Comparison of ENCODE assay signal across 8 mouse cellular contexts in genomic region chr6:99669481-99670325, GRCm38 (mm10). TPM values are rescaled to one million over a fixed set of nuclear protein-coding genes. Genes with fewer than 3 reads are reported as not detected.
DNase-seq lines count a peak whose midpoint lies in the region; ATAC-seq and TF ChIP-seq lines count a peak whose summit lies in the region.

No protein-coding gene starts in this region.

- peak; percentile 50 for DNase-seq in kidney, adult 18-20 months
- DNase-seq in left cerebral cortex, postnatal 10 days (ENCODE audit: extremely low spot score in 1 of 2, low spot score in 2 of 2): peak; percentile 84 to 85
- peak; percentile 77 for DNase-seq in right cerebral cortex, postnatal 25 days
- no peak for DNase-seq in adipocyte (ENCODE audit: low spot score)
- DNase-seq in heart, postnatal 10 days: no peak
- DNase-seq in lung, postnatal 0 days (ENCODE audit: low spot score): no peak

- no peaks in the 10 kb centered on the region for H3K27me3 ChIP-seq in kidney, embryonic 14.5 days (ENCODE audit: control insufficient read depth, insufficient read depth, low read length)
- no peaks in the 10 kb centered on the region for H3K27me3 ChIP-seq in hindbrain, embryonic 15.5 days
- H3K27me3 ChIP-seq in lung, postnatal 0 days (replicated peaks; ENCODE audit: insufficient read depth, low read length): no peaks in the 10 kb centered on the region

- no peak for ATAC-seq in kidney, embryonic 14.5 days (ENCODE audit: low FRiP score, low TSS enrichment)
- peak; percentile 73 for ATAC-seq in hindbrain, embryonic 15.5 days (ENCODE audit: low FRiP score, low read depth)
- ATAC-seq in lung, postnatal 0 days: no peak

- no peak overlapping the region for H3K27ac ChIP-seq in kidney, embryonic 14.5 days (ENCODE audit: low read depth, low read length)
- H3K27ac ChIP-seq in hindbrain, embryonic 15.5 days (replicated peaks): peak overlapping the region; percentile 63
- no peak overlapping the region for H3K27ac ChIP-seq in lung, postnatal 0 days (ENCODE audit: low read length)

- 0 out of 2 replicates have a peak, but pooled peaks cover 5% of the 10 kb centered on the region for H3K4me1 ChIP-seq in kidney, embryonic 14.5 days (ENCODE audit: control insufficient read depth, insufficient read depth, low read length)
- peaks cover 63% of the 10 kb centered on the region for H3K4me1 ChIP-seq in hindbrain, embryonic 15.5 days (replicated peaks)
- peaks cover 5% of the 10 kb centered on the region; the same call in 1 of the 2 replicates for H3K4me1 ChIP-seq in lung, postnatal 0 days (ENCODE audit: insufficient read depth, low read depth, low read length)

- TF ChIP-seq CTCF in lung, postnatal 0 days (IDR thresholded peaks at IDR 0.05): no peak

- H3K9ac ChIP-seq in kidney, embryonic 14.5 days (ENCODE audit: low read depth, low read length): no peak overlapping the region
- H3K9ac ChIP-seq in hindbrain, embryonic 15.5 days: no peak overlapping the region
- no peak overlapping the region for H3K9ac ChIP-seq in lung, postnatal 0 days (replicated peaks; ENCODE audit: low read depth)

- H3K4me3 ChIP-seq in kidney, embryonic 14.5 days (ENCODE audit: low read length): no peak overlapping the region
- no peak overlapping the region for H3K4me3 ChIP-seq in hindbrain, embryonic 15.5 days
- H3K4me3 ChIP-seq in lung, postnatal 0 days (ENCODE audit: low read depth, low read length): no peak overlapping the region

- TF ChIP-seq EP300 in lung, postnatal 0 days (IDR thresholded peaks at IDR 0.05): no peak

- H3K9me3 ChIP-seq in kidney, embryonic 14.5 days (ENCODE audit: control insufficient read depth, low read length): no peaks in the 10 kb centered on the region
- no peaks in the 10 kb centered on the region for H3K9me3 ChIP-seq in hindbrain, embryonic 15.5 days
- H3K9me3 ChIP-seq in lung, postnatal 0 days (ENCODE audit: low read length): no peaks in the 10 kb centered on the region

- no peaks in the 10 kb centered on the region for H3K36me3 ChIP-seq in kidney, embryonic 14.5 days (ENCODE audit: control insufficient read depth, insufficient read depth, low read length)
- no peaks in the 10 kb centered on the region for H3K36me3 ChIP-seq in hindbrain, embryonic 15.5 days
- H3K36me3 ChIP-seq in lung, postnatal 0 days (ENCODE audit: insufficient read depth, low read length): no peaks in the 10 kb centered on the region

- intact Hi-C loops in left cerebral cortex, postnatal 10 days (cut with DNase I): loop anchor here (10.0 kb wide), 1 partner anchor 1205 kb away; no protein-coding TSS in a partner anchor
- intact Hi-C loops in heart, postnatal 10 days (cut with DNase I): loop anchor here (5.0 kb wide), 2 partner anchors 113 to 618 kb away; partner anchors contain the start of gene Rybp

- no peak overlapping the region for H3K4me2 ChIP-seq in kidney, embryonic 14.5 days (replicated peaks; ENCODE audit: low read depth, low read length)
- H3K4me2 ChIP-seq in hindbrain, embryonic 15.5 days: peak overlapping the region; percentile 32
- no peak overlapping the region for H3K4me2 ChIP-seq in lung, postnatal 0 days (replicated peaks; ENCODE audit: low read depth, low read length)

- 52% methylated on average over 5 of the region's 5 CpGs for WGBS in kidney, embryonic 14.5 days
- 14% methylated on average over 5 of the region's 5 CpGs for WGBS in hindbrain, embryonic 15.5 days
- 51% methylated on average over 5 of the region's 5 CpGs for WGBS in lung, postnatal 0 days

RNA-seq across cellular contexts. Expression of gene Gm20696, which starts 3.1 kb away (rescaled TPM):
- 4.9 and 7.5 TPM in 2 replicates for polyA plus RNA-seq in kidney, embryonic 14.5 days (2014; fragmentation: Nextera tagmentation; extraction: Ambion mirVana)
- 3.4 and 4.1 TPM in 2 replicates for polyA plus RNA-seq in hindbrain, embryonic 15.5 days (2015; fragmentation: Nextera tagmentation; extraction: Ambion mirVana)
- total RNA-seq in left cerebral cortex, postnatal 10 days (2021): 1 to 10 TPM; 7.0 to 7.9 TPM
- 1 to 10 TPM; 2.4 to 2.5 TPM for total RNA-seq in heart, postnatal 10 days (2021)
- polyA plus RNA-seq in lung, postnatal 0 days (2015; fragmentation: Nextera tagmentation; extraction: Ambion mirVana): 1.7 and 2.3 TPM in 2 replicates

RNA-seq across cellular contexts. Expression of gene Eif4e3, which starts 3.1 kb away (rescaled TPM):
- polyA plus RNA-seq in kidney, embryonic 14.5 days (2014; fragmentation: Nextera tagmentation; extraction: Ambion mirVana): 19.5 TPM in 2 replicates
- polyA plus RNA-seq in hindbrain, embryonic 15.5 days (2015; fragmentation: Nextera tagmentation; extraction: Ambion mirVana): 6.9 and 7.7 TPM in 2 replicates
- 10 to 100 TPM; 12.5 to 13.0 TPM for total RNA-seq in left cerebral cortex, postnatal 10 days (2021)
- total RNA-seq in heart, postnatal 10 days (2021): 10 to 100 TPM; 25.7 to 28.6 TPM
- polyA plus RNA-seq in lung, postnatal 0 days (2015; fragmentation: Nextera tagmentation; extraction: Ambion mirVana): 21.2 and 24.1 TPM in 2 replicates

RNA-seq across cellular contexts. Expression of gene Gpr27, which starts 22.8 kb away (rescaled TPM):
- 3.4 and 5.0 TPM in 2 replicates for polyA plus RNA-seq in kidney, embryonic 14.5 days (2014; fragmentation: Nextera tagmentation; extraction: Ambion mirVana)
- polyA plus RNA-seq in hindbrain, embryonic 15.5 days (2015; fragmentation: Nextera tagmentation; extraction: Ambion mirVana): 21.1 and 23.4 TPM in 2 replicates
- 10 to 100 TPM; 57.5 to 60.0 TPM for total RNA-seq in left cerebral cortex, postnatal 10 days (2021)
- total RNA-seq in heart, postnatal 10 days (2021): 1 to 10 TPM; 3.1 to 4.7 TPM
- polyA plus RNA-seq in lung, postnatal 0 days (2015; fragmentation: Nextera tagmentation; extraction: Ambion mirVana): 2.0 and 2.3 TPM in 2 replicates

RNA-seq across cellular contexts. Expression of gene Prok2, which starts 56.5 kb away (rescaled TPM):
- not detected in 2 replicates for polyA plus RNA-seq in kidney, embryonic 14.5 days (2014; fragmentation: Nextera tagmentation; extraction: Ambion mirVana)
- polyA plus RNA-seq in hindbrain, embryonic 15.5 days (2015; fragmentation: Nextera tagmentation; extraction: Ambion mirVana): 0.33 and 0.36 TPM in 2 replicates
- 1 to 10 TPM; 1.1 to 1.7 TPM for total RNA-seq in left cerebral cortex, postnatal 10 days (2021)
- not detected for total RNA-seq in heart, postnatal 10 days (2021)
- 0.39 and 0.42 TPM in 2 replicates for polyA plus RNA-seq in lung, postnatal 0 days (2015; fragmentation: Nextera tagmentation; extraction: Ambion mirVana)

Comparison
In these comparisons a context has a peak if more than half of its experiments do, and no peak if none do; other contexts are left out.
1. DNase-seq: peak in kidney, adult 18-20 months (single experiment), left cerebral cortex, postnatal 10 days (2 of 2) and right cerebral cortex, postnatal 25 days (single experiment); none in adipocyte (single experiment), heart, postnatal 10 days (0 of 2) and lung, postnatal 0 days (single experiment).